Mouse (Mus musculus) embryonic facial prominence, embryonic 11.5 days (tissue): ENCODE measurements around the gene Pan3. TPM values are rescaled to one million over a fixed set of nuclear protein-coding genes. Genes with fewer than 3 reads are reported as not detected.

ENCODE experiments used
- ATAC-seq: fragments of 200-750 bp; cut with Nextera tagmentation; replicated peaks from 2 replicates; pipeline ENCODE4 v1.8.0; 2017; ENCODE audit warnings: low read depth; ENCODE audit not compliant: insufficient number of reproducible peaks, low FRiP score, low TSS enrichment
- DNase-seq: peaks from one replicate; pipeline ENCODE4 v3.0.0-alpha.2; 2015; ENCODE audit warnings: low spot score
- H3K27ac ChIP-seq: fragments of 300-500 bp; sonication (generic); replicated peaks from 2 replicates; pipeline ENCODE4 v1.5.1; 2014; ENCODE audit warnings: mild to moderate bottlenecking, low read depth, low read length, control low read depth
- H3K27me3 ChIP-seq: fragments of 300-500 bp; sonication (generic); 2 replicates; pipeline ENCODE4 v1.6.1; 2014; ENCODE audit warnings: mild to moderate bottlenecking, low read length, moderate library complexity, mixed read lengths; ENCODE audit not compliant: control insufficient read depth, insufficient read depth
- H3K36me3 ChIP-seq: fragments of 300-500 bp; sonication (generic); replicated peaks from 2 replicates; pipeline ENCODE4 v1.6.1; 2014; ENCODE audit warnings: low read depth, mild to moderate bottlenecking, low read length, moderate library complexity, mixed read lengths; ENCODE audit not compliant: control insufficient read depth, insufficient read depth
- H3K4me1 ChIP-seq: fragments of 300-500 bp; sonication (generic); 2 replicates; pipeline ENCODE4 v1.6.1; 2014; ENCODE audit warnings: low read length, mixed read lengths; ENCODE audit not compliant: control insufficient read depth, insufficient read depth
- H3K4me2 ChIP-seq: fragments of 300-500 bp; sonication (generic); 2 replicates; pipeline ENCODE4 v1.6.1; 2014; ENCODE audit warnings: low read depth, mild to moderate bottlenecking, control low read depth, low read length, moderate library complexity
- H3K4me3 ChIP-seq: fragments of 300-500 bp; sonication (generic); 2 replicates; pipeline ENCODE4 v1.5.1; 2014; ENCODE audit warnings: low read depth, low read length, control low read depth
- H3K9ac ChIP-seq: fragments of 300-500 bp; sonication (generic); replicated peaks from 2 replicates; pipeline ENCODE4 v1.6.1; 2014; ENCODE audit warnings: mild to moderate bottlenecking, control low read depth, low read length
- H3K9me3 ChIP-seq: fragments of 300-500 bp; sonication (generic); replicated peaks from 2 replicates; pipeline ENCODE4 v1.6.1; 2016; ENCODE audit warnings: mild to moderate bottlenecking, low read length, inconsistent platforms, mixed read lengths; ENCODE audit not compliant: control insufficient read depth
- WGBS: fragments of 180-500 bp; shearing (Covaris S2); extraction: QIAGEN DNeasy Blood & Tissue Kit; methylation state at CpG from one replicate; pipeline ENCODE4 v1.1.7; 2014; 5-methylcytosine and 5-hydroxymethylcytosine counted together
- polyA plus RNA-seq: library from polyadenylated mRNA; unstranded; fragments of >200 nt; fragmentation: Nextera tagmentation; extraction: Ambion mirVana; gene quantifications from 2 replicates; pipeline ENCODE4 v1.2.1, GENCODE M21; 2014

Gene Pan3
- polyA plus RNA-seq, 1 experiment from 2014 or later, result 41.2 TPM

DNA sequence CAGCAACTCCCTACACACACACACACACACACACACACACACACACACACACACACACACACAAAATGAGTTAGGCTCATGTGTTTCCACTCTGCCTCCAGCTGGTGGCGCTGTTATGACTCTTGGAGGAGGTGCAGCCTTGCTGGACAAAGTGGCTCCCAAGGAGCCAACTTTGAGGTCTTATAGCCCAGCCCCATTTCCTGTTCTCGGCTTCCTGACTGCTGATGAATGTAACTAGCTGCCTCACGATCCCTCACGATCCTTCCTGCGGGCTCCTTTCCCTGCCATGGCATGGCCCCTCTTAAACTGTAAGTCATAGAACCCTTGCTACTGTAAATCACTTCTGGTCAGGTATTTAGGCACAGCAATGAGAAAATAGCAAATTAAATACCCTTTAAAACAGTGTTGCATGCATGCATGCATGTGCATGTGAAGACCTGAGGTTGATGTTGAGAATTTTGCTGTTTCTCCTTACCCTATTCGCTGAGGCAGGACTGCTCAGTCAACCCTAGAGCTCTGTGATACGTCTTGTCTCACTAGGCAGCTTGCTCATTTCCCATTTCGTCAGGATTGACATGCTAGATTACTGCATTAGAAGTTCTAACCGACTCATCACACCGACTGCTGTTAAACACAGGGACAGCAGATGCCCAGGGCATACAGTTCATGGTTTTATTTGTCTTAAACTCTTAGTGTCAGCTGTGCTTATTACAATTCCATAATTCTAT, 11.4 kb upstream of the Pan3 start:
- Histone ChIP-seq H3K36me3 (no peaks in the 10 kb centered on the region), H3K4me2 (peak overlapping the region; percentile 4; the same call in 1 of the 2 replicates), H3K4me1 (no peaks in the 10 kb centered on the region), H3K4me3 (no peak overlapping the region), H3K9me3 (no peaks in the 10 kb centered on the region), H3K27me3 (no peaks in the 10 kb centered on the region), H3K9ac (no peak overlapping the region), H3K27ac (no peak overlapping the region)
- WGBS, result 39% methylated on average over 10 of the region's 10 CpGs
- peak; percentile 55 for DNase-seq
- no peak for ATAC-seq

DNA sequence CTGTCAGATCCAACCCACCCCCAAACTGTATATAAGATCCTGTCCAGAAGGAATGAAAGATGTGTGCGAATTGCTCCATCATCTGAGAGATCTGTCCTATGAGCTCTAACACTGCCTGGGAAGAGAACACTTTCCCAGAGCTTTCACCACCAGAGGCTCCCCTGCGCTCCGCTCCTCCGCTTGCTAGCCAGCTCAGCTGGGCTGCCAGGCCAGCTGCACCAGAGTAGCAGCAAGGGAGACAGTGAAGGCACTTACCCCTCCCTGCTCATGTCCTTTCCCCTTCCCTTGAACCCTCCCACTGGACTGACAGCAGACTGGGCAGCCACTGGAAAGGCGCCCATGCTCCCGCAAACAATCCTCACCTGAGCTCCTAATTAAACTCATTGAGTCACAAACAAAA, 6.3 kb upstream of the Pan3 start:
- no peak overlapping the region for H3K9ac ChIP-seq
- no peak for ATAC-seq
- H3K27ac ChIP-seq, result no peak overlapping the region
- no peak overlapping the region for H3K4me2 ChIP-seq
- no peak overlapping the region for H3K4me3 ChIP-seq
- 48% methylated on average over 6 of the region's 6 CpGs for WGBS
- H3K9me3 ChIP-seq, result no peaks in the 10 kb centered on the region
- H3K4me1 ChIP-seq, result no peaks in the 10 kb centered on the region
- no peaks in the 10 kb centered on the region for H3K27me3 ChIP-seq
- no peaks in the 10 kb centered on the region for H3K36me3 ChIP-seq
- DNase-seq, result no peak

DNA sequence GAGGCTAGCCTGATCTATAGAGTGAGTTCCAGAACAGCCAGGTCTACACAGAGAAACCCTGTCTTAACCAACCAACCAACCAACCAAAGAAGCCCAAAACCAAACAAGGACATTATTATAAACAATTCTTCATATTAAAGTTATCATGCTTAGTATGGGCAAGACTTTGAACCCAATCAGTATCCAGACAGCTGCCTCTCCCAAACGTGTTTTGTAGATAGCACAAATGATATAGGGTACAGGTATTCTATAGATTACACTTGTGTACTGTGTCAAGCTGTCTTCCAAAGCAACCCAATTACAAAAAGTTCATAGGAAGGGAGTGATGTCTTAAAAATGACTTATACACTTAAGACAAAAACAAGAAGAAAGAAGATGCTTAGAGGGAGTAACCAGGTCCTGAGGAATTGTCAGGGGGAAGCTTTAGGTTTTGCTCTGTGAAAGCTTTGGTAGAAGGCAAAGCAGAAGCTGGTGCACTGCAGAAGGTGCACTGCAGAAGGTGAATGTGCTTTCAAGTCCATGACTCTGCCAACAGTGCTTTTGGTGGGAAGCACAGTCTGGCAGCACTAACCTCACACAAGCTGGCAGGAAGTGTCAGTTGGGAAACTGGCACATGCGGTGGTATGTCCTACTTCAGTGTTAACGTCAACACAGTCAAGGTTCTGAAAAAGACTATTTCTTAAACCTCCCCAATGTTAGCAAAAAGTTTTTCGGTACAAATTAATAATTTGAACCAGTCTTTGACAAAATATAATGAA, 3.7 kb upstream of the Pan3 start:
- H3K9me3 ChIP-seq, result no peaks in the 10 kb centered on the region
- 82% methylated on average over 4 of the region's 4 CpGs for WGBS
- no peaks in the 10 kb centered on the region for H3K27me3 ChIP-seq
- no peak overlapping the region for H3K4me3 ChIP-seq
- no peak overlapping the region for H3K27ac ChIP-seq
- no peak overlapping the region for H3K9ac ChIP-seq
- DNase-seq (no peak), ATAC-seq (no peak)
- no peaks in the 10 kb centered on the region for H3K36me3 ChIP-seq
- H3K4me1 ChIP-seq, result no peaks in the 10 kb centered on the region
- H3K4me2 ChIP-seq, result no peak overlapping the region

DNA sequence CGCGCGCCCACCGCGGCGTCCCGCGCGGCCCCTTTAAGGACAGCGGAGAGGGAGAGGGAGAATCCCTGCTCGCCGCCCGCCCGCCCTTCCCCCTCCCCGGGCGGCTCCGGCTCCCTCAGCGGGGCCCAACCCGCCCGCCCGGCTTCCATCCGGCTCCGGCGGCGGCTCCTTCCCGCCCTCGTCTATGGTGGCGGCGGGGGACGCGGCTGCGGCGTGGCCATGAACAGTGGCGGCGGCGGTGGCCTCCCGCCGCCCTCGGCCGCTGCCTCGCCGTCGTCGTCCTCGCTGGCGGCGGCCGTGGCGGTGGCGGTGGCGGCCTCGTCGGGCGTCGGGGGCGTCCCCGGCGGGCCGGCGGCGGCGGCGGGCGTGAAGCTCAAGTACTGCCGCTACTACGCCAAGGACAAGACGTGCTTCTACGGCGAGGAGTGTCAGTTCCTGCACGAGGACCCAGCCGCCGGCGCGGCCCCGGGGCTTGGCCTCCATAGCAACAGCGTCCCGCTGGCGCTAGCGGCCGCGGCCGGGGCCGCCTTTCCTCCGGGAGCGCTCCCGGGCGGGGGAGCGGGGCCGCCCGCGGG, 487 bp downstream of the Pan3 start:
- Histone ChIP-seq H3K4me2 (peak overlapping the region; percentile 59), H3K27ac (peak overlapping the region; percentile 98), H3K36me3 (no peaks in the 10 kb centered on the region), H3K4me1 (no peaks in the 10 kb centered on the region), H3K9ac (peak overlapping the region; percentile 98), H3K27me3 (no peaks in the 10 kb centered on the region), H3K4me3 (peak overlapping the region; percentile 99), H3K9me3 (no peaks in the 10 kb centered on the region)
- DNase-seq (peak; percentile 40), ATAC-seq (peak; percentile 86)
- WGBS, result under 1% methylated on average over 52 of the region's 91 CpGs

DNA sequence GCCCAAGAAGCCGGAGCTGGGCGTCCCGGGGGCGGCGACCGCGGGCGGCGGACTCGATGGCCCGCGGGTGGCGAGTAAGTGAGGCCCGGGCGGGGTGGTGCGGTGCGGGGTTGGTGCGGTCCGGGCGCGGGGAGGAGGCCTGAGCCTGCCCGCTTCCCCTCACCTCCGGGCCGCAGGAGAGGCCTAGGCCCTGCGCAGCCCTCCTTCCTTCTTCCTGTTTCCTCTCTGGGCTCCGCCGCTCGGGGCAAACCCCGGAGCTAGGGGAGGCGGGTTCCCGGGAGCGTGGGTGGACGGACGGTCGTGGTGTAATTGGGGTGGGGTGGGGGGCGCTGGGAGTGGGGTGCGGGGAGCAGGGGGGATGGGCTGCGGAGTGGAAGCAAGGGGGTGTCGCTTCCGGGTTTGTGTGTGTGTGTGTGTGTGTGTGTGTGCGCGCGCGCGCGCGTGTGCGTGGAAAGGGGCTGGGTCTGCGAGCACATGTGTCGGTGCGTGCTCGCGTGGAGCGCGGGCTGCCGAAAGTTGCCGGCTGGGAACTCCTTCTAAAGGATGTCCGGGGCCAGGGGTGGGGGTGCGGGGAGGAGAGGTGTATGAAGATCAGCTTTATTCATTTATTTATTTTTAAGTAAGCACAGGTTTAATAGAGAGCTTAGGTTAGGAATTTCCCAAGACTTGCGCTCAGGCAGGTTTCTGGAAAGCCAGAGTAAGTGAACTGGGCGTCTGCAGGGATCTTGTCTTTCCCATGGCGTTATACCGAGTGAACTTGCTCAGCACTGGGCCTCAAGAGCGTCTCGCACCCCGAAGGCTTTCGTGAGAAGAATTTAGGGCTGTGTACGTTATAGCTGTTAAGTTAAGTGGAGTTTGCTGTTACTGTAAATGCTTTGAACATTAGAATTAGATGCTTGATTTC, 1.2 kb downstream of the Pan3 start:
- peak overlapping the region; percentile 99 for H3K4me3 ChIP-seq
- no peaks in the 10 kb centered on the region for H3K36me3 ChIP-seq
- no peaks in the 10 kb centered on the region for H3K9me3 ChIP-seq
- no peaks in the 10 kb centered on the region for H3K4me1 ChIP-seq
- under 1% methylated on average over 62 of the region's 68 CpGs for WGBS
- H3K9ac ChIP-seq, result peak overlapping the region; percentile 98
- peak overlapping the region; percentile 59 for H3K4me2 ChIP-seq
- DNase-seq (peak; percentile 64), ATAC-seq (peak; percentile 60)
- H3K27ac ChIP-seq, result peak overlapping the region; percentile 98
- no peaks in the 10 kb centered on the region for H3K27me3 ChIP-seq

DNA sequence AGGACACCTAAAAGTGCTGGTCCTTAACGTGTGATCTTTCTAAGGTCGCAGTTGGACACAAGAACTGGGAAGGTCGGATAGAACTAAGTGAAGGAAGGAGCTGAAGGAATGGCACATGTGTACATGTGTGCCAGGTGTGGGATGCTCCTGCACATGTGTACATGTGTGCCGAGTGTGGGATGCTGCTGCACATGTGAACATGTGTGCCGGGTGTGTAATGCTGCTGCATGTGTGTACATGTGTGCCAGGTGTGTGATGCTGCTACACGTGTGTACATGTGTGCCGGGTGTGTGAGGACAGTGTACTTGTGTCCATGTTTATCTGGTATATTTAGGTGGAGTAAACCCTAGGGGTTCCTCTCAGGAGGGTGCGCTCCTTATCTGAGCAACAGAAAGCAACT, 3.0 kb downstream of the Pan3 start:
- no peaks in the 10 kb centered on the region for H3K36me3 ChIP-seq
- 90% methylated on average over 8 of the region's 8 CpGs for WGBS
- H3K27ac ChIP-seq, result no peak overlapping the region
- no peak overlapping the region for H3K4me2 ChIP-seq
- H3K9me3 ChIP-seq, result no peaks in the 10 kb centered on the region
- H3K9ac ChIP-seq, result no peak overlapping the region
- H3K27me3 ChIP-seq, result no peaks in the 10 kb centered on the region
- ATAC-seq (no peak), DNase-seq (no peak)
- H3K4me1 ChIP-seq, result no peaks in the 10 kb centered on the region; the same call in 1 of the 2 replicates
- H3K4me3 ChIP-seq, result no peak overlapping the region

DNA sequence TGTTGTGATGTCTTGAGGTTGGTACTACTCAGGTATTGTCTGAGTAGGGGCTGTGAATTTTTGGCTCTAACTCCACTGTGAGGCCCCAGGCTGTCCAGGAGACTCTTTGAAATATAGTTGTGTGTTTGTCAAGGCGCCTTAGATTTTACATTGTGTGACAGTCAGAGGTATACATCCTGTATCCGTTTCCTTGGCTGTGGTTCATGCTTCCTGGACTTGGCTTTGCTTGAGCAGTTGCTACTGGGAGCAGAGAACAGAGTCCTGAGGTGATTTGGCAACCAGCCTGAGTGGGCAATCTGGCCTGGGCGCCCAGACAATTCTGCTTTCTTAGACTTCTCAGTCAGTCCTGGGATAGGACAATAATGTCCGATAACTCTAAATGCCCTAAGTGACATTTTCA, 5.3 kb downstream of the Pan3 start:
- no peak for DNase-seq
- no peak overlapping the region for H3K9ac ChIP-seq
- no peaks in the 10 kb centered on the region for H3K9me3 ChIP-seq
- no peak for ATAC-seq
- WGBS, result 79% methylated on average over 4 of the region's 4 CpGs
- H3K4me2 ChIP-seq, result no peak overlapping the region
- H3K36me3 ChIP-seq, result no peaks in the 10 kb centered on the region
- H3K27me3 ChIP-seq, result no peaks in the 10 kb centered on the region
- no peaks in the 10 kb centered on the region; the same call in 1 of the 2 replicates for H3K4me1 ChIP-seq
- no peak overlapping the region for H3K27ac ChIP-seq
- H3K4me3 ChIP-seq, result no peak overlapping the region
